Comparison of ENCODE assay signal across 8 mouse cellular contexts in genomic region chrX:166479365-166479983, GRCm38 (mm10). TPM values are rescaled to one million over a fixed set of nuclear protein-coding genes. Genes with fewer than 3 reads are reported as not detected.
DNase-seq lines count a peak whose midpoint lies in the region; ATAC-seq and TF ChIP-seq lines count a peak whose summit lies in the region.

TSS of gene Rab9 (minus strand) at chrX:166479867.

- 27% methylated on average over 39 of the region's 41 CpGs for WGBS in hindbrain, postnatal 0 days

- DNase-seq in WW6 (ENCODE audit: low read depth, low spot score): peak; percentile 81
- DNase-seq in cerebellum, postnatal 4 days (ENCODE audit: low spot score in 2 of 2): peak; percentile 66 to 84
- peak; percentile 96 for DNase-seq in gastrocnemius, adult 2 months
- peak; percentile 93 for DNase-seq in hindbrain, postnatal 0 days (ENCODE audit: low spot score)
- DNase-seq in left cerebral cortex, adult 8-10 months (ENCODE audit: low spot score in 2 of 2): peak; percentile 74 to 83
- peak; percentile 92 for DNase-seq in right cerebral cortex, postnatal 10 days (ENCODE audit: low spot score in 2 of 2)
- DNase-seq in urinary bladder, postnatal 25 days (ENCODE audit: low spot score): peak; percentile 81

- intact Hi-C loops in gastrocnemius, adult 2 months (cut with DNase I): loop anchor here (2.0 kb wide), 1 partner anchor 31 kb away; no protein-coding TSS in a partner anchor

- peak within 1 kb of the TSS; percentile 52 for H3K4me2 ChIP-seq in hindbrain, postnatal 0 days (ENCODE audit: low read depth, low read length)

- H3K27me3 ChIP-seq in hindbrain, postnatal 0 days (ENCODE audit: insufficient read depth, low read length): no peaks in the 10 kb centered on the region
- peaks cover 2% of the 10 kb centered on the region for H3K27me3 ChIP-seq in megakaryocyte, embryonic 14.5 days (replicated peaks)

- ATAC-seq in hindbrain, postnatal 0 days: peak; percentile 99

- no peaks in the 10 kb centered on the region for H3K9me3 ChIP-seq in hindbrain, postnatal 0 days (ENCODE audit: low read length)
- 0 out of 2 replicates have a peak, but pooled peaks cover 6% of the 10 kb centered on the region for H3K9me3 ChIP-seq in megakaryocyte, embryonic 14.5 days

- H3K36me3 ChIP-seq in hindbrain, postnatal 0 days (ENCODE audit: insufficient read depth, low read length): no peaks in the 10 kb centered on the region
- peaks cover 21% of the 10 kb centered on the region for H3K36me3 ChIP-seq in megakaryocyte, embryonic 14.5 days (replicated peaks; ENCODE audit: low read length)

- no peaks in the 10 kb centered on the region for H3K4me1 ChIP-seq in hindbrain, postnatal 0 days (ENCODE audit: insufficient read depth, low read length)
- peaks cover 23% of the 10 kb centered on the region for H3K4me1 ChIP-seq in megakaryocyte, embryonic 14.5 days

- peak within 1 kb of the TSS; percentile 66 for H3K9ac ChIP-seq in hindbrain, postnatal 0 days (replicated peaks; ENCODE audit: low read length)

- peak within 1 kb of the TSS; percentile 92 for H3K27ac ChIP-seq in gastrocnemius, adult 2 months
- H3K27ac ChIP-seq in hindbrain, postnatal 0 days: peak within 1 kb of the TSS; percentile 76

- no peak for TF ChIP-seq CTCF in gastrocnemius, adult 2 months (IDR thresholded peaks at IDR 0.05)
- no peak for TF ChIP-seq CTCF in hindbrain, postnatal 0 days (IDR thresholded peaks at IDR 0.05; ENCODE audit: low read depth)

- peak within 1 kb of the TSS; percentile 86 for H3K4me3 ChIP-seq in gastrocnemius, adult 2 months
- peak within 1 kb of the TSS; percentile 54 for H3K4me3 ChIP-seq in hindbrain, postnatal 0 days (ENCODE audit: low read length)
- peak within 1 kb of the TSS; percentile 92 for H3K4me3 ChIP-seq in megakaryocyte, embryonic 14.5 days (replicated peaks)

RNA-seq across cellular contexts. Expression of gene Rab9, which starts in this region (rescaled TPM):
- total RNA-seq in gastrocnemius, adult 2 months (2021): 10 to 100 TPM; 18.6 to 20.0 TPM
- total RNA-seq in hindbrain, postnatal 0 days (2014; rRNA removed): 29.5 and 42.7 TPM in 2 replicates
- 65.2 and 67.2 TPM in 2 replicates for polyA plus RNA-seq in hindbrain, postnatal 0 days (2015; fragmentation: Nextera tagmentation; extraction: Ambion mirVana)
- 10 to 100 TPM; 35.2 to 41.2 (median 36.3) TPM for total RNA-seq in left cerebral cortex, adult 8-10 months (2022)
- polyA plus RNA-seq in megakaryocyte, embryonic 14.5 days (2012; ENCODE audit: insufficient read depth, low replicate concordance): 5.3 TPM in 1 of 2 replicates, not detected in the other

Comparison
In these comparisons a context has a peak if more than half of its experiments do, and no peak if none do; other contexts are left out.
1. Peak in every context shown above with its lines: DNase-seq, ATAC-seq, H3K4me3 ChIP-seq and H3K27ac ChIP-seq.
2. RNA of gene Rab9 (polyA plus RNA-seq): 65.2 to 67.2 TPM in hindbrain, postnatal 0 days; 5.3 TPM in megakaryocyte, embryonic 14.5 days; every median in the first group is over 10 times any median in the second.